Mouse (Mus musculus) CD4-positive, CD25-positive, alpha-beta regulatory T cell, adult 2 months (primary cell): Measurements from ENCODE around the gene AC134908.4.

Experiments
- DNase-seq: peaks from one replicate; pipeline ENCODE4 v3.0.0-alpha.2; 2012; ENCODE audit warnings: low read depth, low spot score

AC134908.4 gene

DNA sequence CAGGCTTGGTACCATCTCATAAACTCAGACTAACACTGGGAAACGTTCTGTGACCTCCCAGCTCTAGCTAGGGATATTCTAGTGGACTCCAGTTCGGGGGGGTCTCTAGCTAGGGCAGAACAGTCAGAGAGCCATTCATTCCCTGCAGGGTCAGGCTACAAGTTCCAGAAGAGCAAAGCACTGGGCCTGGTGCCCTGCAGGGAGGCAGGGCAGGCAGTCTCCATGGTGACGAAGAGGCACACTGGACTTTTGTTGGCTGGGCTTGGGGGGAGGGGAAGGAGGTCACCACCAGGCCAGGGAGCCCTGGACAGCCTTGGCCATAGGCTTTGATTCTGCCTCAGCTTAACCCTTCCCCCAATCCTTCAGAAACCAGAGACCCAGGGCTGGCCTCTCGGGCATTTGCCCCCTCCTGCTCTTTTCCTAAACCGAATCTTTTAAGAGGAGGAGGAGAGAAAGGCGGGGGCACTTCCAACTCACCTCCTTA is at the start of gene AC134908.4:
TSS of gene AC134908.4 (minus strand) at position 51 of the 484 bp plus-strand sequence.
- DNase-seq: no peak

DNA sequence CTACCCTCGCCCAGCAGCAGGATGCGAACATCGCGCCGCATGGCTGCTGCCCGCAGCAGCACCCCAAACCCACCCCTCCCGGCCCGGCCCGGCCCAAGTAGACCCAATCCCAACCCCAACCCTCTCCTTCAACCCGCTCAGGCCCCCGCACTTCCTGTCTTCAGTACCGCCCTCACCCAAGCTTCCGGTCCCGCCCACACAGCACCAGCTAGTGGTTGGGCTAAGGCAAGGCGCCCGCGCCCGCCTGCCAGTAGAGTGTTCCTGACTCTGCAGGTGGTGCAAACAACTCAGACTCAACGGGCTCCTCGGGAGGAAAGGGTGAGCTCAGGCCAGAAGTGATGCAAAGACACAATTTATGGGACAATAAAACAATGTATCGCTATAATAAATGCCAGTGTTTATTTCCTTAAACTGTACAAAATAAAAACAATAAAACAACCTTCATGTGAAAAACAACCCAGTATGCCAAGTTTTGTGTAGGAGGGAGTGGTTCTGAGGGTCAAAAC is 49.0 kb upstream of the AC134908.4 start, which contains the start of gene Rhot2:
TSS of gene Rhot2 (minus strand) at position 456 of the 506 bp plus-strand sequence.
- DNase-seq: peak; percentile 97

DNA sequence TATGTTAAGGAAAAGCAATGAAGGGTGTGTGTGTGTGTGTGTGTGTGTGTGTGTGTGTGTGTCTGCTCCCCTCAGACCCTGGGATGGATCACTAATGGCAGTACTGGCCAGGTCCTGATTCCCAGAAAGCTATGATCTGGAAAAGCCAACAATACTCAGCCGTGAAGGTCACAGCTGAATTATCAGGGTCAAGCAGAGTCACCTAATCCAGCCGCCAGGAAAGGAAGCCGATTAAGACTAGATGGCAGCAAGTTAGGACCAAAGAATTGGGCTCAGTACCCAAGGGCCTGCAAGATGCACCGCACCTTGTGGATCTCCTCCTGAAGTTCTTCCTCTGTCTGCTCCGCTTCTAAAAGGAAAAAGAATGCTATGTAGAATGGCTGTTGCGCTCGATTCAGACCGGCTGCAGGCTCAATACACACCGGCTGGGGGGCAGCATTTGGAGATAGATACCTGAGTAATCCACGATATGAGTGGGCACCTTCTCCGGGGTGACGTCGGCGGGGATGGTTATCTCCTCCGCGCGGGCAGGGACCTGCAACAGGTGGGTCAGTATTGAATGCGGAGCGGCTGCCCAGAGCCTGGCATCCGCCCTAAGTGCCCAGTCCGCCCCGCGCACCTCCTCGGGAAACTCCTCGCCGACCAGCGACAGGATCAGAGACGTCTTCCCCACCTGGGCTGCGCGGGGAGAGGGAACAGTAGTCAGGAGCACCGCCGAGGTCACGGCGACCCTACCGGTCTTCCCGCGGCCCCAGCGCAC is 48.4 kb upstream of the AC134908.4 start:
- DNase-seq: no peak

DNA sequence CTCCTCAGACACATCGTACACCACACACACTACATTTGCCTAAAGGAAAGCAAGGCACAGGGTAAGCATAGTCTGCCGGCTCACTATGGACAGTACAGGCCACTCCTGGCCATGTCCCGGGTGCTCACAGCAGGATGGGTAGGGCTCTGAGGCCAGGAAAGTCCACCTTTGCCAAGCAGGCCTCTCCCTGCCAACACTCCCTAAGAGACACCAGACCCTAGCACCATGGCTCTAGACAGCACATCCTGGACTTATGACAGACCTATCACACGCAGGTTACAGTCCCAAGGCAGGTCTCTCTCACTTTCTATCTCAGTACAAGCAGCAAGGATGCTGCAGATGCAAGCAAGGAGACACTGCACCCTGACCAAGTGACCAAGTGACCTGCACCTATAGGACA is 47.7 kb upstream of the AC134908.4 start:
- DNase-seq: no peak

DNA sequence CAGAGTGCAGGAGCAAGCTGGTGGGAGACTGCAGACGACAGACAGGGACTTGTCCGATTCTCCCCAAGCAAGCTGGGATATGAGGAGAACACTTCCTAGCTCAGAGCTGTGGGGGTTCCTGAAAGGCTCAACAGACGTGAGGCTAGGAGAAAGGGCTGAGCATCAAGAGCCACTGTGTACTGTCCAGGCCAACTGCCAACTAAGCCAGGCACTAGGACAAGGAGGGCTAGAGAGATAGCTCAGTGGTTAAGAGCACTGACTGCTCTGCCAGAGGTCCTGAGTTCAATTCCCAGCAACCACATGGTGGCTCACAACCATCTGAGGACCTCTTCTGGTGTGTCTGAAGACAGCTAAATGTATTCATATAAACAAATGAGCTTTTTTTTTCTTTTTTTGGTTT is 47.0 kb upstream of the AC134908.4 start:
- no peak for DNase-seq

DNA sequence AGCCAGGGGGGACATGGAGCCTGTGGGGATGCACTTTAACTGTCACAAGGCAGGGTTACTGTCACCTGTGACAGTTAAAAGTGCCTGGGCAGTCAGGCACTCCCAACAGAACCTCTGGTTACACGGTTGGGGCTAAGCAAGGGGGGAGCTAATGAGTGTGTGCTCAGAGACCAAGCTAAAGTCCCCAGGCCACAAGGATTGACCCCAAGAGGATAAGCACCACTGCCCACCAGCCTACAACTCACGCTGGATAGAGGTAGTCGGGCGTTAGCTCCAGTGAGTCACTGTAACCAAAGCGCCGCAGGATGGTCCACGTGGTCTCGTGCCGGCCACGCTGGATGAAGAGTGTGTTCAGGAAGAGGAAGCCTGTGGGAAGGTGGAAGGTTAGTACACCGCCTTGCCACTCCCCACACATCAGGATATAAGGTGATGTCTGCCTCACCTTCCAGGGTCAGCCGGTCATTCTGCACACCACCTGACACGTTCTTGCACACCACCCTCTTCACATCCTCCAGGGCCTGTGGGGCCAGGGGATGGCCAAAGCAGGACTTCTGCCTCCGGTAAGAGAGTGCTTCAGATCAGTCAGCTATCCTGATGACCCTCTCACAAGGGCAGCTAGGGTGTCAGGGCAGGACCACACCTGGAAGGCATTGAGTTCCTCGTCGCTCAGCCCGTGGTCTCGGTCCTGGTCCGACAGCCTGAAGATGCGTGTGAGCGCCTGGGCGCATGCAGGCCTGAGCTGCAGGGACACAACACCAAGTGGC is 45.8 kb upstream of the AC134908.4 start, which contains the start of gene Gm20683:
TSS of gene Gm20683 (minus strand) at position 647 of the 764 bp plus-strand sequence.
- DNase-seq: no peak

DNA sequence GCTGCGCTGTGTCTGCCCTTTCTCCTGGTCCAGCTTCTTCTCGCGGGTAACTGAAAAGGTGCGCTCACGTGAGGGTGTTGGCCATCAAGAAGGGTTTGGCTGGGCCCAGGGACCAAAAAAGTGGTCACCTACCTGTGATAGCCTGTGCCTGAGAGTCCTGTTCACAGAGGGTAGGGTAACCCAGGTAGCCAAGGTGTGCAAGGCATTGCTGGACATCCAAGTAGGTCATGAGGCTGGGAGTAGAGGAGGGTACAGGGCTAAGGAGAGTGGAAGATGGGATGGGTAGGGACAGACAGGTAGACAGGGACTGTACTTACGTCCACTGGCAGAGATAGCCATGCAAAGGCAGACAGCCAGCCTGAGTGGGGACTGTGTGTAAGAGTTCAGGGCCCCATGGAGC is 45.1 kb upstream of the AC134908.4 start:
- DNase-seq: no peak

DNA sequence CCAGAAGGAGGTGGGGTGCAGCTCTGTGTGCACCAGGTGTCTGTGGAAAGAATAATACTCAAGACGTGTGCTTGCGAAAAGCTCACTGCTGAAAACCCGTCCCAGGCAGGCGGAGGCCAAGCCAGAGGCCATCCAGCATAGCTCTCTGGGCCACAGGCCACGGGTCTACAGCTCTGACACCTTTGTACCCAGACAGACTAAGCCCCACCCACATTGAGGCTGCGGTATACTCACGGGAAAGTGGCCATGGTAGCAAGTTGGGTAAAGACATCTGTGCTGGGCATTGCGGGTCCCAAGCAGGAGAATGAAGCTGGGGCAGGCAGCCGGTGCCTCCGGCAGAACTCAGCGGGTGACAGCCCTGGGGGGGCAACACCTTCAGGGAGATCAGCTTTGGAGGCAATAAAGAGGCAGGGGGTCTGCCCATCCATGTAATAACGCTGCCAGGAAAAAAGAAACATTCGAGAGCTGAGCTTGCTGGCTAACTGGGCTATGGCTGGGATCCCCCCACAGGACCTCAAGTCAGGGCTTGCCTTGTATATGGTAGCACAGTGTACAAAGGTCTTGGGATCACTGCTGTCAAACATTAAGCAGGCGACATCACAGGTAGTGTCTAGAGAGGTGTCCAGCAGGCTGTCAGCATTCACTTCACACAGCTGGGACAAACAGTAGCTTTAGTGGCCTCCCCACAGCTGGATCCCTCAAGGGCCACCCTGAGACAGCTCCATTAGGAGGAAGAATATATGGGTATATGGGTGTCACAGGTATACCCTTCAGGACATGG is 44.2 kb upstream of the AC134908.4 start:
- no peak for DNase-seq

DNA sequence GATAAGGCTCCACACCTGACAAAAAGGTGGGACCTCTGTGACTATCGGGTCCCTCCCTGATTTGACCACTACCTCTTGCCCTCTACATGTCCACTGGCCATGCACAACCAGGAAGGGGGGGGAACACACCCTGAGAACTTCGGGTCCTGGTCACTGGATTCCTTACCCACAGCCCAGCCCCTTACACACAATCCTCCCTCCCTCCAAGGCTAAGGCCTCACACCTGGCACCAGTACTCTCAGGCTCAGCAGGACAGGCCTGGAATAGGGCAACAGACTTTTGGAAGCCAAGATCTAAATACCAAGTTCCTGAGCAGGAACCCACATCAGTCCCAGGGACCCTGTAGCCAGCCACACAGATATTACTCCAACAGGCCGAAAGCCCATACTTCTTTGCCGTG is 43.4 kb upstream of the AC134908.4 start:
- no peak for DNase-seq

DNA sequence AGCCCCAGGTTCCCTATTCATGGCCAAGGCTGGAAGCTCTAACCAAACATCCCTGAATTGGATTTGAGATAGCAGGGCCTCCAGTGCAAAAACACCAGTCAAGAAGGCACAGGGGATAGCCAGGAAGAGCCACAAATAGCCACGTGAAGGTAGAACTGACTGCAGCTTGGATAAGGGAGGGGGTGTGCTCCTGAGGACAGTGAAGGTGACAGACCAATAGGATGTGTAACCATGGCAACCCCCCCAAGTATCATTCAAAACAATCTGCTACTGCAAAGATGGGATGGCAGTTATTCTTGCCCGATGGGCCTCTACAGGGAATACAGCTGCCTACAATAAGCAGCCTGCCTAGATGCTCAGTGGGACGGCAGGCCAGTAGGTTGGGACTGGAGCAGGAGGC is 42.1 kb upstream of the AC134908.4 start:
- no peak for DNase-seq

DNA sequence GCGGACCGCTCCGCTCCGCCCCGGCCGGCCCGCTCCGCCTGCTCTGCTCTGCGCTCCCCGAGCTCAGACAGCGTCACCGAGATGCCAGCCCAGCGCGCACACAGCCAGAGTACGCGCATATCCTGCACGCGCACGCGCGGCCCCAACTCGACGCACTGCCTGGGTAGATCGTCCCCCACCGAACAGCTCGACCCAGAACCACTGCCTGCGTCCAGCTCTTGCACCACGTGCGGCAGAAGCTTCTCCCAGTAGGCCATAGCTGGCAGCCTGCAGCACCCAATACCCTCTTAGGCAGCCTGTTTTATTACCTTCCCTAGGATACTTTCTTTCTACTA is 41.6 kb upstream of the AC134908.4 start, which contains the start of gene Rhbdl1:
TSS of gene Rhbdl1 (minus strand) at position 220 of the 335 bp plus-strand sequence.
- DNase-seq: peak; percentile 62

DNA sequence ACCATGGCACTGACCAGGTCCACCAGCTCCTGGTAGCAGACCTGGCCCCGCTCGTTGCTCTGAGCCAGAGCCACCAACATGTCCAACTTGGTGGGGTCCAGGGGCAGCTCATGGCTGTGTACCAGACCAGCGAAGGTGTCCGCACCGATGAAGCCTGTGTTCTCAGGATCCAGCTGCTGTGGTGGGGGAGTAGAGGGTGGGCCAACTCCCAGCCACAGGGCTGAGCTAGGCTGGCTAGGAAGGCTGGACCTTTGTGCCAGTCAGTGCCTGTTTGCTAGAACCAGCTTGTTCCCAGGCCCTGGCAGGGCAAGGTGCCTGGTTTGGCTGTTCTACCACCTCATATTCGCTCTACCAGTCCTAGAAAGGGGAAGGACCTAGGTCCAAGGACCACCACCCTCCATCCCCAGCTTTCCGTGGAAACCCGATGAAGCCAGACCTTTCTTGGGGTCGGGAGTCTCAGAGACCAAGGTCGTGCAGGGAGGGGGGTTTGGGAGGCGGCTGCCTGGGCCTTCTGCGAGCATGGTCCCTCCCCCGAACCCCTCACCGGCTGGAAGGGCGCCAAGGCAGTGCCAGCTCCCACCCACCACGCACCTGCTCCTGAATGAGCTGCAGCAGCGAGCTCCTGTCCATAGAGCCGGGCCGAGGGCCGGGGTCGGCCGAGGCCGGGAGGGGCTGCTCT is 41.1 kb upstream of the AC134908.4 start:
- DNase-seq: no peak

DNA sequence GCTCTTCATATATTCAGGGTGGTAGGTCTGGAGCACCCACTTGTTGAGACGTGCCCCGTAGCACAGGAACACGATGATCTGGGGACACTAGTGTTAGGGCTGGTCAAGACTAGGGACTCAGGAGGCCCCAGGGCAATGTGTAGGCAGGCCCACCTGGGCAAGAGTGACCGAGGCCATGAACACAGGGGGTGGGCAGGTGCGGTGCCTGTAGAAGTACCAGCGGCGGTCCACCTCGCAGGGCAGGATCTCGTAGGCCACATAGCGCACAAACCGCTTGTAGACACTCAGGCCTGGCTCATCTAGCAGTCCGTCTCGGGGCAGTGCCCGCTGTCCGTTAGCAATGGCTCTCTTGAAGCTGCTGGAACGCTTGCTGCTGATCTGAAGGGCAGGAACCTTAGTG is 40.4 kb upstream of the AC134908.4 start:
- DNase-seq: no peak

DNA sequence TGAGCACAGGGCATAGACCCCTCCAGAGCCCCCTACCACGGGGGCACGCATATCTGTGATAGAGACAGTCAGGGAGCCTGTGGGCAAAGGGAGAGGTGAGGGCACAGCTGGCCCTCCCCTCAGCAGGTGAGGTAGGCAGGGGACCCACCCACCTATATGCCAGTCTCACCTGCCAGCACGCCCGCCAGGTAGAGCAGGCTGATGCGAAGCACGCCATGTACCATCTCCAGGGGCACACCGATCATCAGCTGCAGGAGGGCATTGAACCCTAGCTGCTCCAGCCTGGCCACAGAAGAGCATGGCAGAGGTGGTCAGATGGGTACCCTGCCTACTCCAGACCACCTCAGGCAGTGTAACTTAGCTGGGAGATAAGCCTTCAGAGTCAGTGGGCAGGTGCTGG is 39.8 kb upstream of the AC134908.4 start:
- DNase-seq: no peak

DNA sequence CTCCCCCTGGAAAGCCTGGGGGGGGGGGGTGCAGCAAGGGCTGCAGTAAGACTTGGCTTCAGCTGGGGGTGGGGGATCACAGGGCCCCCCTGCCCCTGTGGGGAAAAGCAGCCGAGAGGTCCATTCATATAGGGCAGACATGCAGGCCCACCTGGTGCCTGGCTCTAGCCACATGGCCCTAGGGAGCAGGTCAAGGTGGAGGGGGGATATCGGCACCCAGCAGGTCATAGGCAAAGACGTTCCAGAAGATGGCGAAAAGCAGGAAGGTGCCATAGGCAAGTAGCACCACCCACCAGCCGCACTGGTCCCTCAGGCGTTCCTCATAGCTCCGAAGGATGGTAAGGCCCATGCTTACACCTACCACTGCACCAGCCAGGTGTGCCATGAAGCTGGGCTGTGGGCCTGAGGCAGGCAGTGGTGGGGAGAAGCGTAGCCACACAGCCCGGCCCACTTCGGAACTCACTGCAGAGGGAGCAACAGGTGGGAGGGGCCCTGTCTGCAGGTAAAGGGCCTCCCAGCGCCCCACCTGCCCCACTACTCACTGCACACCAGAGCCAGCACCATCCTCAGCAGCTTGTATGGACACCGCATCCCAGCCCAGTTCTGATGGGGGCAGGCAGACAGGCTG is 39.2 kb upstream of the AC134908.4 start:
- no peak for DNase-seq

DNA sequence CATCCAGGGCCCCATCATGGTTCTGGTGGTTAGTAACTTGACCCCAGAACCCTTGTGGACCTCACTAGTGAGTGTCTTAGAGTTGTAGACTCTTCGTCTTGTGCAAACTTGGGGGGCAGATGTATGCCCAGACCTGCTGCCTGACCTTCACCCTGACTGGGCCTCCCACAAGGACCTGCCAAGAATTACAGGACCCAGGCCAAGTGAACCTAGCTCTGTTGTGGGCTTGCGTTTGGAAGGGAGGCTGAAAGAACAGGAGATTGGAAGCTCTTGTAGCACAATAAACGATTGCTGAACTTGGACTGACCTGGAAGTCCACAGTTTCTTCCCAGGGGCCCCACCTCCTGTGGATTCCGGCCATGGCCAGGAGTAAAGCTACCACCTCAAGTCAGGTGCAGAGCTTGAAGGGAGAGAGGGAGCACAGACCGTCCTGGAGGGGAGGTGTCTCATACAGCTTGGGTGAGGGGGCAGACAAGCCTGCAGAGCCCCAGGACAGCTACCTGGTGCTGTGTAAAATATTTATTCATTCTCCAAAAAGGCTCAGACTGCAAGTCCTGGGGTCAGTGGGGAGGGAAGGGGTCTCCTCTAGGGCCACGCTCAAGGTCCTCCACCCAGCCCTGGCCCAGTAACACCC is 38.6 kb upstream of the AC134908.4 start:
- no peak for DNase-seq

DNA sequence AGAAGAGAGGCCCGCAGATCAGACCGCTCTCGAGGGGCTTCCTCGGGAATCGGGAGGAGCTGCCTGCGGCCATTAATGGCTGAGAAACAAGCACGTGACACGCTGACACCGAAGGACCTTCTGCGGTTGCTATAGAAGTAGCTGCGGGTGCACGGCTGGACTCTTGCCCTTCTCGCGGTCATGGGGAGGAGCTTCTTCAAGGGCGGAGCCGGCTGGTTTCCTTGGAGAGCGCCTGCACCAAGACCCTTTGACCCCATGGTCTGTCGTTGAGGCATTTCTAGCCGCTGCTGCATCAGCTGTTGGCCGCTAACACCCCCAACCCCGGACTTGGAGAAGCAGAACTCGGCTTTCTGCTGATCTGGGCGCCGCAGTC is 37.8 kb upstream of the AC134908.4 start, which contains the start of gene Stub1:
TSS of gene Stub1 (minus strand) at position 114 of the 373 bp plus-strand sequence.
- DNase-seq: peak; percentile 64

DNA sequence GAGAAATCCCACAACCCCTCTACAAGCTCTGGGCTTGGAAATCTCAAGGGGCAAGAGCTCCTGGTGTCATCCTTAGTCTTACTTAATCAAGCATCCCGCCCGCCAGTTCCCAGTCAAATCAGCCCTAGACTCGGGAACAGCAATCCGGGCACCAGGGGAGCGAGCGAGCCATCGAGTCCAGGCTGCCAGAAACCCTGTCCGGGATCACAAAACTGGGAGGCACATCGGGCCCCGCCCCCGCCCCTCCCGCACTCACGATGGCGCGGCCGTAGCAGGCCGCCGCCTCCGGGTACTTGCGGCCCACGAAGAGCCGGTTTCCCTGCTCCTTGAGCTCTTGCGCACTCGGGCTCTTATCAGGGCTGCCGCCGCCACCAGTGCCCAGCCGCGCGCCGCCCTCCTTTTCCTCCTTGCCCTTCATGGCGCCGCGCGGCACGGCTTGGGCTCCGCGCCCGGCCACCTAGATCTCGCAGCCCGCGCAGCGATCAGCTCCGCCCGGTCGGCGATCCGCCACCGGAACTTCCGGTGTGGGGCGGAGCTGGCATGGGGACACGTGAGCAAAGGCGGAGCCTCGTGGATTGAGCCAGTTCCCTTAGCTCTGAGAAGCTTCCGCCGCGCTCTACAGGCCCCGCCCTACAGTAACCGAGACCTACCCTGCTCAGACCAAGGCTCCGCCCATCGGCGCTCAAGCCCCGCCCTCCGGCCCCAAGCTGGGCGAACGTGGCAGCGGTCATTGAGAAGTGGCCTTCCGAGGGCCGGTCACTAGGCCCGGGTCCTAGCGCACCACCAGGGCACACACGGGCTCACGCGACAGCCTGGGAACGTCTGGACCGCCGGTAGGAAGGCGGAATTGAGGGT is 37.2 kb upstream of the AC134908.4 start:
- DNase-seq: peak; percentile 98
